Mouse (Mus musculus) forebrain, postnatal 0 days (tissue): ENCODE data around the gene Gm11027. TPM values are rescaled to one million over a fixed set of nuclear protein-coding genes. Genes with fewer than 3 reads are reported as not detected.

Experiments
- ATAC-seq: fragments of 200-750 bp; cut with Nextera tagmentation; 2 replicates; pipeline ENCODE4 v1.8.0; 2017; ENCODE audit warnings: mild to moderate bottlenecking, moderate library complexity
- DNase-seq: peaks from one replicate; pipeline ENCODE4 v3.0.0-alpha.2; 2015
- H3K27ac ChIP-seq: fragments of 300-500 bp; sonication (generic); 2 replicates; pipeline ENCODE4 v1.5.1; 2014; ENCODE audit warnings: low read depth, mild to moderate bottlenecking, antibody characterized with exemption, low read length, moderate library complexity, mixed read lengths
- H3K27me3 ChIP-seq: fragments of 300-500 bp; sonication (generic); 2 replicates; pipeline ENCODE4 v1.6.1; 2014; ENCODE audit warnings: mild to moderate bottlenecking, low read length, mixed read lengths; ENCODE audit not compliant: insufficient read depth
- H3K36me3 ChIP-seq: fragments of 300-500 bp; sonication (generic); 2 replicates; pipeline ENCODE4 v1.6.1; 2014; ENCODE audit warnings: mild to moderate bottlenecking, moderate library complexity; ENCODE audit not compliant: insufficient read depth
- H3K4me1 ChIP-seq: fragments of 300-500 bp; sonication (generic); 2 replicates; pipeline ENCODE4 v1.6.1; 2014; ENCODE audit warnings: antibody characterized with exemption; ENCODE audit not compliant: insufficient read depth
- H3K4me2 ChIP-seq: fragments of 300-500 bp; sonication (generic); 2 replicates; pipeline ENCODE4 v1.6.1; 2014; ENCODE audit warnings: low read depth, mild to moderate bottlenecking, moderate library complexity
- H3K4me3 ChIP-seq: fragments of 300-500 bp; sonication (generic); 2 replicates; pipeline ENCODE4 v1.5.1; 2014; ENCODE audit warnings: low read depth, low read length, mixed read lengths
- H3K9ac ChIP-seq: fragments of 300-500 bp; sonication (generic); 2 replicates; pipeline ENCODE4 v1.6.1; 2014; ENCODE audit warnings: mild to moderate bottlenecking
- H3K9me3 ChIP-seq: fragments of 300-500 bp; sonication (generic); 2 replicates; pipeline ENCODE4 v1.6.1; 2016; ENCODE audit warnings: low read length
- CTCF ChIP-seq: sonication (generic); IDR thresholded peaks from 2 replicates; pipeline ENCODE4 v1.5.1; 2016; ENCODE audit warnings: antibody characterized with exemption, control low read depth, low read depth
- WGBS: fragments of 180-500 bp; shearing (Covaris S2); extraction: QIAGEN DNeasy Blood & Tissue Kit; methylation state at CpG from one replicate; pipeline ENCODE4 v1.1.7; 2014; 5-methylcytosine and 5-hydroxymethylcytosine counted together
- polyA plus RNA-seq: library from polyadenylated mRNA; unstranded; fragments of >200 nt; fragmentation: Nextera tagmentation; extraction: Ambion mirVana; gene quantifications from 2 replicates; pipeline ENCODE4 v1.2.1, GENCODE M21; 2015
- total RNA-seq: library from RNA; depleted of rRNA; stranded (reverse); fragments of >200 nt; gene quantifications from 2 replicates; pipeline ENCODE4 v1.2.3, GENCODE M21; 2014

Gene Gm11027
- total and polyA plus RNA-seq, 2 experiments from 2014 or later = not detected

- Histone ChIP-seq H3K27me3 (no peaks in the 10 kb centered on the region), H3K27ac (no peak overlapping the region), H3K4me2 (no peak overlapping the region), H3K9me3 (no peaks in the 10 kb centered on the region), H3K36me3 (peaks cover 13% of the 10 kb centered on the region), H3K4me3 (no peak overlapping the region), H3K9ac (no peak overlapping the region), H3K4me1 (no peaks in the 10 kb centered on the region)
- TF ChIP-seq CTCF = no peak
- ATAC-seq = no peak
- DNase-seq = no peak
Measured at GRCm38 (mm10) chr12:116238370-116238769, 36.8 kb upstream of the Gm11027 start.

GRCm38 (mm10) chr12:116238803-116239202, 36.4 kb upstream of the Gm11027 start:
- no peak for TF ChIP-seq CTCF
- no peak for ATAC-seq
- WGBS = 76% methylated on average over 3 of the region's 3 CpGs

GRCm38 (mm10) chr12:116244601-116245000, 30.6 kb upstream of the Gm11027 start:
- WGBS = 83% methylated on average over 1 of the region's 1 CpGs
- H3K36me3 ChIP-seq = peaks cover 44% of the 10 kb centered on the region

More at GRCm38 (mm10) chr12:116238803-116239202, 36.4 kb upstream of the Gm11027 start:
- no peak overlapping the region for H3K4me2 ChIP-seq
- H3K27me3 ChIP-seq = no peaks in the 10 kb centered on the region
- no peak overlapping the region for H3K9ac ChIP-seq
- H3K36me3 ChIP-seq = peaks cover 13% of the 10 kb centered on the region
- H3K4me1 ChIP-seq = no peaks in the 10 kb centered on the region
- no peaks in the 10 kb centered on the region for H3K9me3 ChIP-seq
- no peak overlapping the region for H3K27ac ChIP-seq
- H3K4me3 ChIP-seq = no peak overlapping the region
- DNase-seq = no peak

GRCm38 (mm10) chr12:116254652-116255051, 20.5 kb upstream of the Gm11027 start:
- 85% methylated on average over 8 of the region's 8 CpGs for WGBS
- H3K27ac ChIP-seq = no peak overlapping the region
- H3K4me3 ChIP-seq = no peak overlapping the region
- ATAC-seq (no peak), DNase-seq (no peak)
- no peaks in the 10 kb centered on the region for H3K4me1 ChIP-seq
- H3K9ac ChIP-seq = no peak overlapping the region
- peaks cover 12% of the 10 kb centered on the region for H3K36me3 ChIP-seq
- no peak for TF ChIP-seq CTCF
- H3K4me2 ChIP-seq = no peak overlapping the region
- H3K27me3 ChIP-seq = no peaks in the 10 kb centered on the region
- H3K9me3 ChIP-seq = no peaks in the 10 kb centered on the region

More at GRCm38 (mm10) chr12:116244601-116245000, 30.6 kb upstream of the Gm11027 start:
- Histone ChIP-seq H3K4me3 (no peak overlapping the region), H3K4me1 (no peaks in the 10 kb centered on the region), H3K9ac (no peak overlapping the region), H3K4me2 (no peak overlapping the region), H3K9me3 (no peaks in the 10 kb centered on the region), H3K27ac (no peak overlapping the region), H3K27me3 (no peaks in the 10 kb centered on the region)
- ATAC-seq = no peak
- no peak for DNase-seq
- TF ChIP-seq CTCF = no peak

GRCm38 (mm10) chr12:116255636-116256035, 19.6 kb upstream of the Gm11027 start:
- Histone ChIP-seq H3K4me2 (no peak overlapping the region), H3K4me3 (no peak overlapping the region), H3K27ac (no peak overlapping the region), H3K36me3 (peaks cover 12% of the 10 kb centered on the region), H3K9ac (no peak overlapping the region), H3K27me3 (no peaks in the 10 kb centered on the region), H3K4me1 (no peaks in the 10 kb centered on the region), H3K9me3 (no peaks in the 10 kb centered on the region)
- no peak for TF ChIP-seq CTCF
- ATAC-seq = no peak
- WGBS = 92% methylated on average over 11 of the region's 11 CpGs
- no peak for DNase-seq

- H3K4me1 ChIP-seq = 0 out of 2 replicates have a peak, but pooled peaks cover 4% of the 10 kb centered on the region
- no peaks in the 10 kb centered on the region for H3K27me3 ChIP-seq
- ATAC-seq (no peak), DNase-seq (no peak)
- 91% methylated on average over 2 of the region's 2 CpGs for WGBS
- peaks cover 8% of the 10 kb centered on the region; the same call in 1 of the 2 replicates for H3K36me3 ChIP-seq
- H3K9me3 ChIP-seq = no peaks in the 10 kb centered on the region
- no peak overlapping the region for H3K4me3 ChIP-seq
- no peak overlapping the region for H3K4me2 ChIP-seq
- H3K27ac ChIP-seq = no peak overlapping the region
- TF ChIP-seq CTCF = no peak
- no peak overlapping the region for H3K9ac ChIP-seq
Measured at GRCm38 (mm10) chr12:116258321-116258720, 16.9 kb upstream of the Gm11027 start.

- H3K9ac ChIP-seq = peak within 1 kb of the TSS; percentile 66
- peak within 1 kb of the TSS; percentile 80 for H3K27ac ChIP-seq
- DNase-seq (peak; percentile 91), ATAC-seq (peak; percentile 98)
- TF ChIP-seq CTCF = no peak; the same call in 1 of the 2 replicates
- no peaks in the 10 kb centered on the region for H3K36me3 ChIP-seq
- H3K4me1 ChIP-seq = 0 out of 2 replicates have a peak, but pooled peaks cover 7% of the 10 kb centered on the region
- H3K4me2 ChIP-seq = peak within 1 kb of the TSS; percentile 65
- 2% methylated on average over 47 of the region's 47 CpGs for WGBS
- peak within 1 kb of the TSS; percentile 69 for H3K4me3 ChIP-seq
- no peaks in the 10 kb centered on the region for H3K9me3 ChIP-seq
- H3K27me3 ChIP-seq = no peaks in the 10 kb centered on the region
Measured at GRCm38 (mm10) chr12:116262555-116263341, 12.4 kb upstream of the Gm11027 start, which contains the start of gene Wdr60. Gene Wdr60, minus strand, starts transcription at chr12:116263022.
